Mouse (Mus musculus): ENCODE data around the gene Cbwd1.

Cbwd1 gene

GRCm38 (mm10) chr19:24977991-24978390 is 16.6 kb upstream of the Cbwd1 start:
- no peak for DNase-seq (ENCODE audit: low read depth, low spot score)

DNA sequence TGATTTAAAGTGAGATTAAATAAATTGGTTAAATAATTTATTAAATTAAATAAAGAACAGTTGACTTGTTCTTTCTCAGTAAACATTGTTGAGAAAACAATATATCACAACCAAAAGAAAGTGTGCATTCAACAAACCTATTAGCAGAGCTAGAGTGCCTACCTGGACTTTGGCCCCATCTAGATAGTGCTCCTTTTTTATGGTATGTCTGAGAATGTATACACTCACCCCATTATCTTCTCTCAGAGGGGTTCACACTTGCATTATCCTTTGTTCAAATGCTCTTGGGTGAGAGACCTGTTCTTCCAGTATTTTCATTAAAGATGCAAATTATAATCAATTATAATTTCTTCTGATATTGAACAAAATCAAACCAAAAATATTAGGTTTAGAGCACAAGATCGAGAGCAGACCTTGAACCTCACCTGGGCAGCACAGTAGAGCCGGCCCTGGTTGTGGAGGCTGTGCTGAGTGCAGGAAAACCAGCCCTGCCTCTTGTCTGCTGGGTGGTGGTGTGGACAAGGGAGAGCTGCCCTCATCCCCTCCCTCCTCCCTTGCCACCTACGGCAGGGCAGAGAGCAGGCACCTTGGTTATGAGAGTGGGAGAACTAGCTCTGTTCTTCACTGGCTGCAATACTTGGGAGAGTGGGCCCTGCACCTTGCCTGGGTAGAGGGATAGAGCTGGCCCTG is 11.4 kb upstream of the Cbwd1 start:
- no peak for DNase-seq (ENCODE audit: low read depth, low spot score)

- DNase-seq (ENCODE audit: low read depth, low spot score), result no peak
Measured at GRCm38 (mm10) chr19:24971307-24971706, 9.9 kb upstream of the Cbwd1 start.

GRCm38 (mm10) chr19:24966941-24967340 is 5.5 kb upstream of the Cbwd1 start:
- DNase-seq (ENCODE audit: low read depth, low spot score), result no peak

DNA sequence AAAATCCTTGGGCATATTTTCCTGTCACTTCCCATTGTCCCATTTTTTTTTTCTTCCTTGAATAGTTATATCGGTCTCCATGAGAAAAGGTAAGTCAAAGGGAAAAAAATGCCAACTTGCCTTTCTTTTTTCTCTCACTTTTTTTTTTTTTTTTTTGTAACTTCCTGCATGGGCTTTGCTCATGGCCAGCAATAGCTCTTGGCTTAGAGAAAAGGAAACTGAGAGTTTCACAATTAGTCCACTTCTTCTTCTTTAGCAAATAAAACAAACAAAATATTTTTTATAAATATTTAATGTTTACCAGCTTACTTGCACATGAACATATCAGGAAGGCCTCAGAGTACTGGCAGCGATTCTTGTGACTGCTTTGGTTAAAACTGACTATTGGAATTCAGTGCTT is 4.8 kb upstream of the Cbwd1 start:
- DNase-seq (ENCODE audit: low read depth, low spot score), result no peak

DNA sequence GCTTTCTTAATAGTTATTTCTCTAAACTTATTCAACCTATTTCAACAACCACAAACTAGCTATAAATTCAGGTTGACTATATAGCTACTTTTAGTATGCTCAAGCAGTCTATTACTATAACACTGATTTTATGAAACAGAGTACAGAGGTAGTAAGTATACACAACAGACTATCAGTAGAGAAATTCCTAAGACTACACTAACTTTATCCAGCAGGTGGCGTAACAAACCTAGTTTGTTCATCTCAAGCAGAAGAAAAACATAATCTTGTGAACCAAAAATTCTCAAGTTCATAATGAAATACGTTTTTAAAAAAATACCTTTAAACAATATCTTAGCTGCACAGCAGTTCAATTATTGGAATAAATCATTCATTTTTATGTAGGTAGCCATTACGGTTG is 2.9 kb downstream of the Cbwd1 start:
- DNase-seq (ENCODE audit: low read depth, low spot score), result peak; percentile 15

GRCm38 (mm10) chr19:24945521-24946262 is 15.7 kb downstream of the Cbwd1 start:
- no peak for DNase-seq (ENCODE audit: low read depth, low spot score)

DNA sequence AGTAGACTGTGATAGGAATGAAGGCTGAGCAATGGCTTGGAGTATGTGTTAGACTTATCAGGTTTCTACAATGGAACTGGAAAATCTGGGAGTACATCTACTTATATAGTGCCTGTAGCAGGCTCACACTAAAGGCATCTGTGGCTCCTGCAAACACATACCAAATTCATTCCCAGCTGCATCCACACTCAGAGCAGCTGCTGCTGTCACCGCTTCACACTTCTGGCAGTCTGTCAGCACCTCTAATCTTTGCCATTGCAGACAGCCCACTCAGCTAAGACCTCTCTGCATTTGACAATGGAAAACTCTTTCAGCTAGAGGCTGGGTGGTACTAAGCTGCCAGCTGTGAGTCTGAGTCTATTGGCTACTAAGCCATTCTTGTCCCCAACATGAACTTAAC is 24.3 kb downstream of the Cbwd1 start:
- no peak for DNase-seq (ENCODE audit: low read depth, low spot score)

GRCm38 (mm10) chr19:24929041-24929440 is 32.4 kb downstream of the Cbwd1 start:
- DNase-seq (ENCODE audit: low read depth, low spot score), result no peak

- DNase-seq (ENCODE audit: low read depth, low spot score), result no peak
Measured at GRCm38 (mm10) chr19:24920866-24921265, 40.5 kb downstream of the Cbwd1 start.

GRCm38 (mm10) chr19:24908385-24909155 is 52.8 kb downstream of the Cbwd1 start:
- DNase-seq (ENCODE audit: low read depth, low spot score), result no peak

DNA sequence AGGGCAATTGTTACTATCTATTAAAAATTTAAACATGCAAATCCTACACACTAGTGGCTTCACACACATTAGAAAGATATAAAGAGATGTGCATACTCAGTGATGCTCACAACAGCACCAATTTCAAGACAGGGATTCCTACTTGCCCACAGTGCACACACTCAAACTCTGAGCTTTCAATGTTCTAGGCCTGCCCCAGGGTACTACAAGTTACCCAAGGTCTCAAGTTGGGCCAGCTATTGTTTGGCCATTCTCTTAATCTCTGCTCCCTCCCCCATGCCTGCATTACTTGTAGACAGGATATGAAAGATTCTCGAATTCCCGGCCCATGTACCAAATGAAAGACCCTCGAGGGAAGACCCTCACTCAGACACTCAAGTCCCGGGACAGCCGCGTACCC is 53.8 kb downstream of the Cbwd1 start:
- no peak for DNase-seq (ENCODE audit: low read depth, low spot score)

GRCm38 (mm10) chr19:24902821-24903220 is 58.6 kb downstream of the Cbwd1 start:
- no peak for DNase-seq (ENCODE audit: low read depth, low spot score)

DNA sequence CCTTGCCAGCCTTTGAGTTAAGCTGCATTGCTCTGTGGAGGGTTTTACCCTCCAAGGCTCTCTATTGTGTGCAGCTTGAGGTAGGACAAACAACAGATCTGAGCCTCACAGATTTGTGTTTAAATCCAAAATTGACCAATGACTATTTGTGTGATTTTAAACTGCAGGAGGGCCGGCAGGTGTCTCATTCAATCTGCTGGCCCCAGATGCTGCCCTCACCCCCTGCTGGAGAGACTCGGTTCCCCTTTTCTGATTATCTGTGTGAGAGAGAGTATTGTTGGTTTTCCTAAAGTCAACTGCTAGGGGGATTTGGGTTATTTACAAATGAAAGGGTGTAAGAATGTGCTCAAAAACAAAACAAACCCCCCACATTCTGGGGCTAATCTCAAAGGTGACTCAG is 59.2 kb downstream of the Cbwd1 start:
- DNase-seq (ENCODE audit: low read depth, low spot score), result no peak

GRCm38 (mm10) chr19:24901666-24902065 is 59.7 kb downstream of the Cbwd1 start:
- DNase-seq (ENCODE audit: low read depth, low spot score), result no peak

DNA sequence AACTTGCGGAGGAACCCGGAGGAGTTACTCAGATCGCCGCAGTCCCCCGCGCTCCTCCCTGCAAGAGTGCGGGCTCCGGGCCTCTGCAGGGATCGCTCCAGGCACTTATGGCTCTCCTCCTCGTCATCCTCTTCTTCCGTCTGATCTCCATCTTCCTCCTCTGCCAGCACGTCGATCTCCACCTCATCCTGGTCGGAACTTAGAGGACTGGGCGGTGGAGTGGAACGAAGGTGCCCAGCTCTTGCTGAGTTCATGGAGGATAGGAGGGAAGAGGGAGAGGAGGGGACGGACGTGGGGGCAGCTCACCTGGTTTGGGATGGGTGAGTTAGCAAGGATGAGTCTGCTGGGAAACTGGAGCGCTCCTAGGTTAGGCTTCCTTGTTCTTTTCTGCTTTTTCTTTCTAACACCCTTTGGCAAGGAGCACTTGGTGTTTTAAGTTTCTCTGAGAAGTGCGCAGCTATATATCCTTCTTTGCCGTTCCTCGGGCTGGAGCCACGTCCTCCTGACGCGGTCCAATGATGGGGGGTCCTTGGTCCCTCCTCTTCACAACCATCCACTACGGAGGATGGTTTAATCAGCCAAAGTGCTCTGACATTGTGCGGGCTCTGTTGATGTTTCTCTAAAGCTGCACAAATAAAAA is 60.7 kb downstream of the Cbwd1 start, which contains the start of gene Foxd4:
TSS of gene Foxd4 (minus strand) at position 617 of the 640 bp plus-strand sequence.
- DNase-seq (ENCODE audit: low read depth, low spot score), result no peak

- no peak for DNase-seq (ENCODE audit: low read depth, low spot score)
Measured at GRCm38 (mm10) chr19:24899578-24900544, 61.5 kb downstream of the Cbwd1 start.

DNA sequence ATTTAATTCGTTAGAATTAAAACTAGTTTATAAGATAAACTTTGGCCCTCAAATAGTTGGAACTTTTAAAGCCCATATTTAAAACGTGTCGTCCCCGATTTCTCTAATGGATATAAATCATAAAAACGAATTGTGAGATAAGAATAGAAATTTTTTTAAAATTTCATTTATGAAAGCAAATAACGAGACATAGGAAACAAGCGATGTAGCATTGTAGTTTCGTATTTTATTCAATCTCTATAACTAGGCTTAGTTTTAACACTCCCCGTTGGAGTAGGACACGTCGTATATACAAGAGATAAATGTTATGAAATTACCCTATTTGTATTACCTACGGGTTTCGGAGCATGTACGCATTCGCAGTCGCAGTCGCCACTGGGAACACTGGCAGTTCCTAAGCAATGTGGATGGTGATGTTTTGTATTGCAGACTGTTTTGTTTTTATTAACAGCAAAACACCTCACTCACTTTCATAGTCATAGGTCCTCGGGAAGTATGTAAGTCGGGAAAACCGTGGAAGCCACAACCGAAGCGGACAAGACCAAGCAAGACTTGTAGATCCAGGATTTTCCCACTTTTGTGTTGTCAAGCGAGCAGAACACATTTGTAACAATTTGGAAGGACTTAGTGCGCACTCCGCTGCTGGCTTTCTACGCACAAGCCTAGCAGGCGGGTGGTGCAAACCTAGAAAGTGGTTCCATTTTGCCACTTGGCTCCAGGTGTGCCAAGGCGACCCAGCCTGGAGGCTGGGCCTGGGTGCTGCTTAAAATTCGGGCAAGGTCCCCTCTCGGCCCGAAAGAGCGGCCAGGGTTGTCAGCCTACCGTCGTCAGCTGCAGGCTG is 62.5 kb downstream of the Cbwd1 start:
- no peak for DNase-seq (ENCODE audit: low read depth, low spot score)

- no peak for DNase-seq (ENCODE audit: low read depth, low spot score)
Measured at GRCm38 (mm10) chr19:24897896-24898736, 63.3 kb downstream of the Cbwd1 start.

All from retina, adult 2 months (tissue).